Mouse (Mus musculus) liver, adult 2 months (tissue): Measurements from ENCODE around the gene Psma6.

Experiments
- CTCF ChIP-seq: fragments of 200-500 bp; IDR thresholded peaks from 2 replicates; pipeline ENCODE4 v1.5.1; 2011; ENCODE audit warnings: low read depth, low read length, control low read depth
- POLR2A ChIP-seq: fragments of 200-500 bp; IDR thresholded peaks from 2 replicates; pipeline ENCODE4 v1.6.1; 2011; ENCODE audit warnings: low read length, control low read depth; ENCODE audit not compliant: insufficient read depth; ENCODE audit errors: extremely low read depth

DNA sequence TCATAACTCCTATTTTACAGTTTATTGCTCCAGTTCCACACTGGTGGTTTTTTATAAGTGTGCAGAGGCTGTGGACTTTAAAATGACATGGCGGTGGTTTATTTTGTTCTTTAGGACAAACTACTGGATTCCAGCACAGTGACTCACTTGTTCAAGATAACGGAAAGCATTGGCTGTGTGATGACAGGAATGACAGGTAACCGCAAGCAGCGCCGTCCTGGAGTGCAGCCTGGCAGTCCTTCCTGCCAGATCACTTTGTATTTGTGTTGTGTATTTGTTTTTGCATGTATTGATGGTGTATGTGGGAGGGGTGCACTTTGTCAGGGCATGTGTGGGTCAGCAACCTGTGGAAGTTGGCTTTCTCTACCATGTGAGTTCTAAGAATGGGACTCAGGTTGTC is 23.9 kb downstream of the Psma6 start:
- no peak for TF ChIP-seq CTCF
- TF ChIP-seq POLR2A: no peak
